Mouse (Mus musculus) urinary bladder, postnatal 14 days (tissue): ENCODE measurements around the gene Trcg1.

Experiments used
- DNase-seq: peaks from one replicate; pipeline ENCODE4 v3.0.0; 2021; ENCODE audit warnings: low spot score

The Trcg1 gene

GRCm38 (mm10) chr9:57232341-57232940 is 3.9 kb upstream of the Trcg1 start:
- DNase-seq, result no peak

DNA sequence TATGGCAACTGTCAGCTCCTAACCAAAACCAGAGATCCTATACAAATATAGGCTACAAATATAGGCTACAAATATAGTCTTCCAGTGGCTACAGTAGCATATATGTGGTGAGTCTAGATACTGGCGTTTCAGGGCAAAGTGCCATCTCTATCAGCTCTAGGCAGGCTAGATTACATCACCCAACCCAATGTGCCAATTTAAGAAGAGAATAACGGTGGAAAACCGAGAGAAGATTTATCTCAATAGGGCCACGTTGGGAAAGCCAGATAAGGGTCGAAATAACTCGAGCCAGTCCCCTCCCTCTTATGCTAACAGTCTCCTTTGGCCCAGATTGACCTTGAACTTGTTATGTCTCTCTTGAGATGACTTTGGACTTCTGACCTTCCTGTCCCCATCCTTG is 3.2 kb upstream of the Trcg1 start:
- DNase-seq, result no peak

DNA sequence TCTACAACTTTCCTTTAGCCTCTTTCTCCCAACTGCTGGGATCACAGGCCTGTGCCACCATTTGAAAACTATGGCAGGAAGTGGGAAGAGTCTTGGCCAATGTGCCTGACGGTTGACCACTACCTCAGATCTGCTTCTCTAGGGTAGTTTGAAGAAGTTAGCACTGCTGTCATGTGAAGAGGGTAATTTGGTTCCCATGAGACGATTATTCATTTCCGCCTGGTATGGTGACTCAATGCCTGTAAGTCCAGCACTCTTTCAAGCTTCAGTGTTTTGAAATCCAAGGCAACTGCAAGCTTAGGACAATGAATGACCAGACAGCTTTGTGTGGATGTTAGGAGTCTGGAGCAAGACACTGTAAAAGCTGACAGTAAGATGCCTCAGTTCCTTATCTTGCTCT is 2.6 kb upstream of the Trcg1 start:
- DNase-seq, result no peak

DNA sequence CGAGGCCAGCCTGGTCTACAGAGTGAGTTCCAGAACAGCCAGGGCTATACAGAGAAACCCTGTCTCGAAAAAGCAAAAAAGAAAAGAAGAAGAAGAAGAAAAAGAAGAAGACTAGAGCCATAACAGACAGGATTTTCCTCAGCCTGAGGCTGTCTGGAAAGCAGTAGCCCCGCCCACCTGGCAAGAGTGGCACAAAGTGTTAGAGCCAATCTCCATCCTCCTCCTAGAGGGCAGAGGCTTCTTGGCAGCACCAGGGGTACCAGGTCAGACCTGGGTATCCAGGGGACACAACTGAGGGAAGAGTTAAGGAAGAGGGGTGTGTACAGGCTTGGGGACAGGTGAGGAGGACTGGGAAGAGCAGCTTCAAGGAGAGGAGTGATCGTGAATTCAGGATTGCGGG is 1.3 kb downstream of the Trcg1 start:
- DNase-seq, result no peak

DNA sequence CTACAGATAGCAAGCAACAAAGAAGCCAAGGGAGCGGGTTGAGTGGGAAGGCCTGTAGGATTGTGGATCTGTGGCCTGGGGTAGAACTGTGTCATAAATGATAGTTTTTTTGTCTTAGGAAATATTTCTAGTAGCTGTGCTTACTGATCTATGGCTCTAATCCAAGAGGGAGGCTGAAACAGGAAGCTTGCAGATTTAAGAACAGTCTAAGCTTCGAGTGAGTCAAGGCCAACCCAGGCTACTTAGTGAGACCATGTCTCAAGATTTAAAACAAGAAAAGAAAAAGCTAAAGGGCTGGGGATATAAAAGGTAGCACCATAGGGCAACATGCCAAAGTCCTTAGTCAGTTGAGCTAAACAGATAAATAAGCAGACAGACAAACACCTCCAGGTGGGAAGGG is 1.9 kb downstream of the Trcg1 start:
- no peak for DNase-seq

- no peak for DNase-seq
Measured at GRCm38 (mm10) chr9:57241111-57241510, 4.8 kb downstream of the Trcg1 start.

DNA sequence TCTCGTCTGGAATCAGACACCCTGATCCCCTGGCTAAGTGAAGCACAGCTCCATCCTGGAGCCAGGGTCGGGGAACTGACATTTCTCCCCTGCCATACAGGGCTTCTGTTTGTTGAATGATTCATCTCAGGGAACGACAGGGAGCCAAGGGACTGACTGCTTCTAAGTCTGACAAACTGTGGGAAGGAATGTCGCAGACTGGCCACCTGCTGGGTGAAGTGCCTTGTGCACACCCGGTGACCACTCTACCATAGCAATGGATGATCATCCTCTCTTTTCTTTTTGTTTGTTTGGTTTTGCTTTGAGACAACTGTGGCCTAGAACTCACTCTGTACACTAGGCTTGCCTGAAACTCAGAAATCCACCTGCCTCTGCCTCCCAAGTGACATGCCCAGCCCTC is 6.6 kb downstream of the Trcg1 start:
- DNase-seq, result no peak

GRCm38 (mm10) chr9:57244106-57244685 is 7.8 kb downstream of the Trcg1 start:
- DNase-seq, result no peak

- no peak for DNase-seq
Measured at GRCm38 (mm10) chr9:57246482-57246881, 10.1 kb downstream of the Trcg1 start.

- no peak for DNase-seq
Measured at GRCm38 (mm10) chr9:57247201-57247671, 10.9 kb downstream of the Trcg1 start.

DNA sequence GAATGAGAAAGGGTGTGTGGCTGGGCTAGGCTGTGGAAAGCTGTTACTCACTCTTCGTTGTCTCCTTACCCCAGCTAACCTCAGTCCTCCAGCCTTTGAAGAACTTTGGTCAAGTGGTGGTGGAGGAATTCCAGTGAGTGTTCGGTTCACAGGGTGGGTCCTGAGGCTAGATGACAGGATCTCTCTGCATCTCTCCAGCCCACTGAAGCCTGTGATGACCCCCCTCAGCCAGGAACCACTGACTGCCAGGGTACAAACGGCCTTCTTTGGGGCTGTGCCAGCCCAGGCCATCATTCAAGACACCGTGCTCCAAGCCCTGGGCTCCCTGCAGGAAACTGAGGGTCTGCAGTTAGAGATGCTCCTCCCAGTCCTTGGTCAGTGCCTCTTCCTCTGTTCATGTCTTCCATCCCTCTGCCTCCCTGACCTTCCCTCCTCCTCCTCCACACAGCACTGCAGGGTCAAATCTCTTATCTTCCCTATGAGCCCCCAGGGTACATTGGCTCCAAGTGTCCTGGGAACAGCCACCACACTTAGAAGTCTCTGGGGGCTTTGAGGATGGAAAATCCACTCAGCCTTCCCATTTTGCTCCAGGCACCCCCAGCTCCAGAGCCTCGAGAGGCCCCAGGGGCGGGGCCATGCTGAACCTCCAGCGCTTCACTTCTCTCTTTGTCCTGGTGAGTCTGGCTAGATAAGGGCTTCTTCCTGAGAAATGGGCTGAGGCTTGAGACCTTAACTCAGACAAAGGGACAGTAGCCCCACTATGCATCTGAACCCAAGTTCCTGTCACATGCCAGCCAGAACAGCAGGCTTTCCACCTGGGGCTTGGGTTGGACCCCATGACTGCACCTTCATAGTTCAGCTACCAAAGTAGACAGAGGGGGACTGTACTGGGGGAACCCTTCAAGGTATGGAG is 11.9 kb downstream of the Trcg1 start:
- DNase-seq, result no peak

DNA sequence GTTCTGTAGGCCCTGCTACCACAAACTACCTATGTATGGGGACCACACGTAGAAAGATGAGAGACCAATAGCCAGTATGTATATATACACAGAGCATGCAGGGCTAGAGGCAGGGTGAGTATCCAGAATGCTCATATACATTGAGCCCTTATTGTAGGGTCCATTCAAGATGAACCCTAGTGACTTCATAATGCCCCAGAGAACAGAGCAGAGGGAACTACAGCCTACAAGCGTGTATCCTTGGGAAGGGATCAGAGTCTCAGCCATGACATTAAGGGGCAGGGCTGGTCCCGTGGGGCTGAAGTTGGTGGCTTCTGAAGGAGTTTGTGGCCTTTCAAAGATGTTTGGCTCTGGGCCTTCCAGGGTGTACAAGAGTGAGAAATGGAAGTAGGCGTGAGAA is 13.7 kb downstream of the Trcg1 start:
- DNase-seq, result no peak

DNA sequence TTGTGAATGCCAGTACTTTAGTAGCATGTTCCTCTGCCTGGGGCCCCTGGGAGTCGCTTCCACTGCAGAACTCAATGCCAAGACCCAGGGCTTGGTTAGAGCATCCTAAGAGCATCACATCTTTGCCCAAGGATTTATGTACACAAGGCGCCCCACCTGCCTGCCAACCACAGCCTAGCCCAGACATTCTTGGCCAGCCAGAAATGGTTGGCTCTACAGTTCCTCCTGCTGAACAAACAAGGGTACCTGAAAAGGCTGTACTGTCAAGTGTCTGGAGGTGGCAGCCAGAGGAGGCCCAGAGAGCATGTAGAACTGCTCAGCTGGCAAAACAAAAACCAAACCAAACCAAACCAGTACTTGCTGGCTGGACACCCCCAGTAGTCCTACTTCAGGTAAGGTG is 14.8 kb downstream of the Trcg1 start:
- DNase-seq, result no peak

DNA sequence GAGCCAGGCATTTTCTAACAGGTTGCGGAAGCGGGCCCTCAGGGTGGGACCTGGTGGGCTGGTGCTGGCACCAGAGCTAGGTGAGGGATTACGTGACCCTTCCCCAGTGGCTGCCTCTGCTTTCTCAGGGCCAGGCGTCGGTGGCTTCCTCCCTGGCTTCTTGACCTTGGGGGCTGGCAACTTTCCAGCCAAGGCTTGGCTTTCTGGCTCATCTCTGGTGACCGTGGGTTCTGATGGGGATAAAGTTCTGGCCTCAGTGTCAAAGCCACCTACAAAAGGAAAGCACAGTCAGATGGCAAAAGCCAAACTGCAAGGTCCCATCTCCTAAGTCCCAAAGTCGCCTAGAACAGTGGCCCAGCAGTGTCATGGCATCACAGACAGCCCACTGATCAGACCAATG is 17.7 kb downstream of the Trcg1 start:
- DNase-seq, result no peak

DNA sequence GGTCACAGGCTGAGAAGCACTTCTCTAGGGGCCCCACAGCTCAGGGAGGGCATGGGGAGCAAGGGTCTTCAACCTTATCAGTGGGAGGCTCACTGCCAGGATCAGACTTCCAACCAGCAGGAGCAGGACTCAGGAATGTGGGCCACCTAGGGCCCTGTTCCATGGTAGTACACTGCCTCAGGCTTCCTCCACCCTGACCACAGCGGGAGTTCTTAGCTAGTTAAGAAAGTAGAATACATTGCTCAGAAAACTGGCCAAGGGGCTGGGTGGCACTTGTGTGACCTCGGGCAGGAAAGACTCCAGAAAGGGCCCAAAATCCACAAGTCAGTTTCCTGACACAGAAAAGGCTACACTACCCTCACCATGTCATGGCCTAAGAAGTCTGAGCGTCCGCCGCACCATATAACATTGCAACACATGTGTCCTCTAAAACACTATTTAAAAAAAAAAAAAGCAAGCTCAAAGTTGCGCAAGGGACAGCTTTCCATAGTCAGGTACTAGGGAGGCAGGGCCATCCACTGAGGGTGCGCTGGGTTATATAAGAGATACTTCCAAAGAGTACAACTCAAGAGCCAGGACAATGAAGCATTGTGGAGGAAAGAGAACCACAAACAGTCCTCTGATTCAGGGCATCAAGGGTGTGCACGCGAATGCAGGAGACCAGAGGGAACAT is 18.6 kb downstream of the Trcg1 start:
- DNase-seq, result no peak

GRCm38 (mm10) chr9:57256309-57256708 is 20.0 kb downstream of the Trcg1 start:
- DNase-seq, result no peak

GRCm38 (mm10) chr9:57256861-57257260 is 20.5 kb downstream of the Trcg1 start:
- no peak for DNase-seq

- no peak for DNase-seq
Measured at GRCm38 (mm10) chr9:57257627-57258026, 21.3 kb downstream of the Trcg1 start.

- peak; percentile 95 for DNase-seq
Measured at GRCm38 (mm10) chr9:57259736-57260135, 23.4 kb downstream of the Trcg1 start.

GRCm38 (mm10) chr9:57260940-57261339 is 24.6 kb downstream of the Trcg1 start:
- peak; percentile 34 for DNase-seq

GRCm38 (mm10) chr9:57261516-57261912 is 25.2 kb downstream of the Trcg1 start:
- peak; percentile 73 for DNase-seq
